ENCODE assay signal across 8 mouse cellular contexts in genomic region chr4:86930636-86931456, GRCm38 (mm10). TPM values are rescaled to one million over a fixed set of nuclear protein-coding genes. Genes with fewer than 3 reads are reported as not detected.
DNase-seq lines count a peak whose midpoint lies in the region; ATAC-seq lines count a peak whose summit lies in the region.

No protein-coding gene starts in this region.

- peak; percentile 78 for ATAC-seq in forebrain, embryonic 11.5 days (replicated peaks; ENCODE audit: low FRiP score)
- ATAC-seq in intestine, embryonic 15.5 days, result peak; percentile 87
- ATAC-seq in stomach, embryonic 16.5 days (ENCODE audit: insufficient read depth, low FRiP score), result peak; percentile 74

- WGBS in forebrain, embryonic 11.5 days, result 7% methylated on average over 33 of the region's 33 CpGs
- 10% methylated on average over 33 of the region's 33 CpGs for WGBS in intestine, embryonic 15.5 days
- 6% methylated on average over 33 of the region's 33 CpGs for WGBS in midbrain, embryonic 10.5 days
- WGBS in stomach, embryonic 16.5 days, result 7% methylated on average over 33 of the region's 33 CpGs

- DNase-seq in ovary, postnatal 10 days (ENCODE audit: low spot score), result peak; percentile 30
- DNase-seq in ovary, adult 18-20 months (ENCODE audit: low spot score), result no peak
- peak; percentile 81 for DNase-seq in forebrain, embryonic 11.5 days (ENCODE audit: low spot score)
- peak; percentile 32 to 46 for DNase-seq in left cerebral cortex, postnatal 14 days (ENCODE audit: low spot score in 2 of 2)
- DNase-seq in midbrain, embryonic 10.5 days (ENCODE audit: low spot score), result peak; percentile 65
- DNase-seq in B cell, adult 2 months, result no peak

- intact Hi-C loops in left cerebral cortex, postnatal 14 days (cut with DNase I), result no loop called here

- no peaks in the 10 kb centered on the region for H3K27me3 ChIP-seq in forebrain, embryonic 11.5 days (ENCODE audit: control insufficient read depth, insufficient read depth, low read length)
- no peaks in the 10 kb centered on the region for H3K27me3 ChIP-seq in intestine, embryonic 15.5 days (replicated peaks)
- peaks cover 13% of the 10 kb centered on the region for H3K27me3 ChIP-seq in midbrain, embryonic 10.5 days (ENCODE audit: low read depth, poor library complexity, severe bottlenecking)
- H3K27me3 ChIP-seq in stomach, embryonic 16.5 days (ENCODE audit: control insufficient read depth, insufficient read depth, low read length), result no peaks in the 10 kb centered on the region

- H3K4me2 ChIP-seq in forebrain, embryonic 11.5 days (ENCODE audit: low read depth, low read length, severe bottlenecking), result peak overlapping the region; percentile 61
- peak overlapping the region; percentile 70 for H3K4me2 ChIP-seq in intestine, embryonic 15.5 days (replicated peaks)
- peak overlapping the region; percentile 61 for H3K4me2 ChIP-seq in stomach, embryonic 16.5 days (ENCODE audit: low read depth, low read length)

- H3K36me3 ChIP-seq in forebrain, embryonic 11.5 days (ENCODE audit: control insufficient read depth, insufficient read depth, low read length), result no peaks in the 10 kb centered on the region
- no peaks in the 10 kb centered on the region for H3K36me3 ChIP-seq in intestine, embryonic 15.5 days
- H3K36me3 ChIP-seq in midbrain, embryonic 10.5 days, result no peaks in the 10 kb centered on the region
- H3K36me3 ChIP-seq in stomach, embryonic 16.5 days (ENCODE audit: control insufficient read depth, insufficient read depth, low read length), result no peaks in the 10 kb centered on the region

- H3K9me3 ChIP-seq in forebrain, embryonic 11.5 days (ENCODE audit: control insufficient read depth, low read length), result no peaks in the 10 kb centered on the region
- no peaks in the 10 kb centered on the region for H3K9me3 ChIP-seq in intestine, embryonic 15.5 days
- H3K9me3 ChIP-seq in midbrain, embryonic 10.5 days (replicated peaks), result no peaks in the 10 kb centered on the region
- H3K9me3 ChIP-seq in stomach, embryonic 16.5 days (replicated peaks; ENCODE audit: control insufficient read depth, low read length), result no peaks in the 10 kb centered on the region

- peak overlapping the region; percentile 39 for H3K4me3 ChIP-seq in forebrain, embryonic 11.5 days (ENCODE audit: low read depth, low read length)
- H3K4me3 ChIP-seq in intestine, embryonic 15.5 days (replicated peaks), result peak overlapping the region; percentile 51
- peak overlapping the region; percentile 56 for H3K4me3 ChIP-seq in midbrain, embryonic 10.5 days
- H3K4me3 ChIP-seq in stomach, embryonic 16.5 days (replicated peaks; ENCODE audit: low read length), result peak overlapping the region; percentile 55

- H3K4me1 ChIP-seq in forebrain, embryonic 11.5 days (replicated peaks; ENCODE audit: control insufficient read depth, insufficient read depth, low read length), result 0 out of 2 replicates have a peak, but pooled peaks cover 2% of the 10 kb centered on the region
- no peaks in the 10 kb centered on the region for H3K4me1 ChIP-seq in intestine, embryonic 15.5 days (replicated peaks)
- H3K4me1 ChIP-seq in midbrain, embryonic 10.5 days, result peaks cover 9% of the 10 kb centered on the region
- no peaks in the 10 kb centered on the region for H3K4me1 ChIP-seq in stomach, embryonic 16.5 days (ENCODE audit: control insufficient read depth, insufficient read depth, low read length)

- no peak overlapping the region for H3K27ac ChIP-seq in forebrain, embryonic 11.5 days (ENCODE audit: low read depth, low read length)
- H3K27ac ChIP-seq in intestine, embryonic 15.5 days, result peak overlapping the region; percentile 54; the same call in 1 of the 2 replicates
- H3K27ac ChIP-seq in midbrain, embryonic 10.5 days (replicated peaks), result peak overlapping the region; percentile 89
- peak overlapping the region; percentile 47 for H3K27ac ChIP-seq in stomach, embryonic 16.5 days (ENCODE audit: low read length)

- peak overlapping the region; percentile 79 for H3K9ac ChIP-seq in forebrain, embryonic 11.5 days (ENCODE audit: low read length)
- H3K9ac ChIP-seq in intestine, embryonic 15.5 days, result peak overlapping the region; percentile 65
- peak overlapping the region; percentile 76 for H3K9ac ChIP-seq in stomach, embryonic 16.5 days (ENCODE audit: low read length)

RNA-seq across cellular contexts. Expression of gene Acer2, which starts 56.6 kb away (rescaled TPM):
- polyA plus RNA-seq in forebrain, embryonic 11.5 days (2014; fragmentation: Nextera tagmentation; extraction: Ambion mirVana), result 8.4 and 8.7 TPM in 2 replicates
- polyA plus RNA-seq in intestine, embryonic 15.5 days (2015; fragmentation: Nextera tagmentation; extraction: Ambion mirVana), result 23.1 and 26.5 TPM in 2 replicates
- 1 to 10 TPM; 3.5 to 6.0 TPM for total RNA-seq in left cerebral cortex, postnatal 14 days (2021)
- polyA plus RNA-seq in midbrain, embryonic 10.5 days (2016; fragmentation: Nextera tagmentation; extraction: Ambion mirVana), result 5.3 and 7.1 TPM in 2 replicates
- 22.5 and 24.2 TPM in 2 replicates for polyA plus RNA-seq in stomach, embryonic 16.5 days (2015; fragmentation: Nextera tagmentation; extraction: Ambion mirVana)

Comparison
In these comparisons a context has a peak if more than half of its experiments do, and no peak if none do; other contexts are left out.
1. DNase-seq: peak in ovary, postnatal 10 days (single experiment), forebrain, embryonic 11.5 days (single experiment), left cerebral cortex, postnatal 14 days (2 of 2) and midbrain, embryonic 10.5 days (single experiment); none in ovary, adult 18-20 months (single experiment) and B cell, adult 2 months (0 of 2).
2. Peak in every context shown above with its lines, with median percentiles within 50 percentile points of each other: ATAC-seq, H3K4me2 ChIP-seq, H3K4me3 ChIP-seq and H3K9ac ChIP-seq.